Mouse (Mus musculus) small intestine, adult 2 months (tissue): ENCODE measurements at regions not wholly inside any gene's neighbourhood (a gene's known extent, or its start where the extent isn't known, plus 50 kb on each side); places are given as distances from the start of the nearest gene placed in this dataset.

ENCODE experiments used
- CTCF ChIP-seq: fragments of 200-500 bp; IDR thresholded peaks from 2 replicates; pipeline ENCODE4 v1.5.1; 2012; ENCODE audit warnings: low read depth, mild to moderate bottlenecking, control low read depth, inconsistent platforms, low read length, moderate library complexity, mixed read lengths; ENCODE audit not compliant: insufficient replicate concordance, insufficient read length; ENCODE audit errors: extremely low read depth
- POLR2A ChIP-seq: fragments of 200-500 bp; IDR thresholded peaks from 2 replicates; pipeline ENCODE4 v1.6.1; 2012; ENCODE audit warnings: low read depth, mild to moderate bottlenecking, control low read depth, inconsistent platforms, low read length, moderate library complexity

DNA sequence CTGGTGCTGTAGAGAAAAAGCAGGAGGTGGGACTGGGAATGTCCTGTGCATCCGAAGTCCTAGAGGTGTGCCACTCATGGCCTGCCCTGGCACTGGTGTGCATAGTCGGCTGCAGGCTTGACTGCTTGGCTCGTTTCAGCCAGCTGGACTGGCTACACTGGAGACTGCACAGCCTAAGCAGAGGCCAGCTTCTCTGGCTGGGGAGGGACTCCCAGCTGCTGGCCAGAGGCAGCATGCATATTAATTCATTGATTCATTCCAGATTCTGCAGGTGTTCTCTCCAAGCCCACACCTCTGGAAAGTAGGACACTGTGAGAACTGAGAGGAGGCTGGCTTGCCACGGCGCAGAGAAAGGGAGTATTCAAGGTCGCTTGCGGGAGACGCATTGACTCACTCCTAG lies 385.9 kb downstream of the Eipr1 start:
- no peak for TF ChIP-seq CTCF
- no peak for TF ChIP-seq POLR2A
